Mouse (Mus musculus) forebrain, postnatal 0 days (tissue): ENCODE data around the gene Ttc24. TPM values are rescaled to one million over a fixed set of nuclear protein-coding genes. Genes with fewer than 3 reads are reported as not detected.

Experiments
- ATAC-seq: fragments of 200-750 bp; cut with Nextera tagmentation; 2 replicates; pipeline ENCODE4 v1.8.0; 2017; ENCODE audit warnings: mild to moderate bottlenecking, moderate library complexity
- DNase-seq: peaks from one replicate; pipeline ENCODE4 v3.0.0-alpha.2; 2015
- H3K27ac ChIP-seq: fragments of 300-500 bp; sonication (generic); 2 replicates; pipeline ENCODE4 v1.5.1; 2014; ENCODE audit warnings: low read depth, mild to moderate bottlenecking, antibody characterized with exemption, low read length, moderate library complexity, mixed read lengths
- H3K27me3 ChIP-seq: fragments of 300-500 bp; sonication (generic); 2 replicates; pipeline ENCODE4 v1.6.1; 2014; ENCODE audit warnings: mild to moderate bottlenecking, low read length, mixed read lengths; ENCODE audit not compliant: insufficient read depth
- H3K36me3 ChIP-seq: fragments of 300-500 bp; sonication (generic); 2 replicates; pipeline ENCODE4 v1.6.1; 2014; ENCODE audit warnings: mild to moderate bottlenecking, moderate library complexity; ENCODE audit not compliant: insufficient read depth
- H3K4me1 ChIP-seq: fragments of 300-500 bp; sonication (generic); 2 replicates; pipeline ENCODE4 v1.6.1; 2014; ENCODE audit warnings: antibody characterized with exemption; ENCODE audit not compliant: insufficient read depth
- H3K4me2 ChIP-seq: fragments of 300-500 bp; sonication (generic); 2 replicates; pipeline ENCODE4 v1.6.1; 2014; ENCODE audit warnings: low read depth, mild to moderate bottlenecking, moderate library complexity
- H3K4me3 ChIP-seq: fragments of 300-500 bp; sonication (generic); 2 replicates; pipeline ENCODE4 v1.5.1; 2014; ENCODE audit warnings: low read depth, low read length, mixed read lengths
- H3K9ac ChIP-seq: fragments of 300-500 bp; sonication (generic); 2 replicates; pipeline ENCODE4 v1.6.1; 2014; ENCODE audit warnings: mild to moderate bottlenecking
- H3K9me3 ChIP-seq: fragments of 300-500 bp; sonication (generic); 2 replicates; pipeline ENCODE4 v1.6.1; 2016; ENCODE audit warnings: low read length
- CTCF ChIP-seq: sonication (generic); IDR thresholded peaks from 2 replicates; pipeline ENCODE4 v1.5.1; 2016; ENCODE audit warnings: antibody characterized with exemption, control low read depth, low read depth
- WGBS: fragments of 180-500 bp; shearing (Covaris S2); extraction: QIAGEN DNeasy Blood & Tissue Kit; methylation state at CpG from one replicate; pipeline ENCODE4 v1.1.7; 2014; 5-methylcytosine and 5-hydroxymethylcytosine counted together
- polyA plus RNA-seq: library from polyadenylated mRNA; unstranded; fragments of >200 nt; fragmentation: Nextera tagmentation; extraction: Ambion mirVana; gene quantifications from 2 replicates; pipeline ENCODE4 v1.2.1, GENCODE M21; 2015
- total RNA-seq: library from RNA; depleted of rRNA; stranded (reverse); fragments of >200 nt; gene quantifications from 2 replicates; pipeline ENCODE4 v1.2.3, GENCODE M21; 2014

Ttc24 gene
- total and polyA plus RNA-seq, 2 experiments from 2014 or later = 0.05 TPM; not detected in 1

DNA sequence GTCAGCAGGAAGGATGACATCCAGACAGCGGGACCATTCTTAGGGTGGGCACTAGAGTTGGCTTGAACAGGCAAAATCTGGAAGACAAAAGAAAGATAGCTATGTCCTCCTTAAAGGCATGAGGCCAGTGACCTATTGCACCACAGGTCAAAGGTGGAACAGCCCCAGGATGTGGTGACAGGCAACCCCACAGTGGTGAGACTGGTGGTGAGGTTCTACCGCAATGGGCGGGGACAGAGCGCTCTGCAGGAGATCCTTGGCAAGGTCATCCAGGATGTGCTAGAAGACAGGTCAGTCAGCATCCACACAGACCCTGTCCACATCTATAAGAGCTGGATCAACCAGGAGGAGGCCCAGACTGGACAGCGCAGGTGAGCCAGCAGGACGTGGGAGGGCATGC, 31.0 kb upstream of the Ttc24 start:
- ATAC-seq (no peak), DNase-seq (no peak)
- no peak overlapping the region for H3K4me2 ChIP-seq
- H3K9me3 ChIP-seq = no peaks in the 10 kb centered on the region
- no peak for TF ChIP-seq CTCF
- H3K27me3 ChIP-seq = no peaks in the 10 kb centered on the region
- H3K9ac ChIP-seq = no peak overlapping the region
- H3K4me1 ChIP-seq = no peaks in the 10 kb centered on the region
- 96% methylated on average over 6 of the region's 6 CpGs for WGBS
- no peak overlapping the region for H3K4me3 ChIP-seq
- H3K27ac ChIP-seq = no peak overlapping the region
- H3K36me3 ChIP-seq = no peaks in the 10 kb centered on the region

DNA sequence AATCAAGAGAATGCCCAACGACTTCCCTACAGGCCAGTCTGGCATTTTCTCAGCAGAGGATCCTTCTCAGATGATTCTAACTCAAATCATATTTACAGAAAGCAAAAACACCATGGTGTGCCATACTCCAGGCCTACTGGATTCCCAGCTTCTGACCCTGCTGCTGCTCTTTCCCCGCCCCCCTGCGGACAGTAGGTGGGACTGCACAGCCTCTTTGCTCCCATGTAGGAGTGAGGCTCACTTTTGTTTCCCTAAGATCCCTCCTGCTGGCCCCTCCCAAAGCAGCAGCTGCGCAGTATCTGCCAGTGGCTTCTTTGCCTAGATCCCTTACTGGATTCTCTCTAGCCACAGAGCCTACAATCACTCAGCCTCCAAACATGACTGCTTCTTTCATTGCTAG, 28.0 kb upstream of the Ttc24 start:
- Histone ChIP-seq H3K9me3 (no peaks in the 10 kb centered on the region), H3K4me3 (no peak overlapping the region), H3K9ac (no peak overlapping the region), H3K27ac (no peak overlapping the region), H3K4me2 (no peak overlapping the region), H3K27me3 (no peaks in the 10 kb centered on the region), H3K4me1 (no peaks in the 10 kb centered on the region), H3K36me3 (no peaks in the 10 kb centered on the region)
- ATAC-seq (no peak), DNase-seq (no peak)
- no peak for TF ChIP-seq CTCF
- WGBS = 86% methylated on average over 4 of the region's 4 CpGs

- no peak for DNase-seq
- no peak for TF ChIP-seq CTCF
- Histone ChIP-seq H3K27me3 (no peaks in the 10 kb centered on the region), H3K4me3 (no peak overlapping the region), H3K27ac (no peak overlapping the region), H3K4me2 (no peak overlapping the region), H3K9me3 (no peaks in the 10 kb centered on the region), H3K9ac (no peak overlapping the region), H3K4me1 (no peaks in the 10 kb centered on the region), H3K36me3 (no peaks in the 10 kb centered on the region)
- 89% methylated on average over 6 of the region's 6 CpGs for WGBS
- no peak for ATAC-seq
These were observed 24.5 kb upstream of the Ttc24 start for GRCm38 (mm10) chr3:88102611-88103010.

- no peak for DNase-seq
- no peaks in the 10 kb centered on the region for H3K9me3 ChIP-seq
- no peaks in the 10 kb centered on the region for H3K36me3 ChIP-seq
- H3K27me3 ChIP-seq = no peaks in the 10 kb centered on the region
- no peak for ATAC-seq
- 92% methylated on average over 6 of the region's 6 CpGs for WGBS
- H3K4me1 ChIP-seq = no peaks in the 10 kb centered on the region
- no peak overlapping the region for H3K9ac ChIP-seq
- H3K4me2 ChIP-seq = no peak overlapping the region
- no peak overlapping the region for H3K27ac ChIP-seq
- no peak overlapping the region for H3K4me3 ChIP-seq
- no peak for TF ChIP-seq CTCF
These were observed 24.1 kb upstream of the Ttc24 start for GRCm38 (mm10) chr3:88102196-88102595.

DNA sequence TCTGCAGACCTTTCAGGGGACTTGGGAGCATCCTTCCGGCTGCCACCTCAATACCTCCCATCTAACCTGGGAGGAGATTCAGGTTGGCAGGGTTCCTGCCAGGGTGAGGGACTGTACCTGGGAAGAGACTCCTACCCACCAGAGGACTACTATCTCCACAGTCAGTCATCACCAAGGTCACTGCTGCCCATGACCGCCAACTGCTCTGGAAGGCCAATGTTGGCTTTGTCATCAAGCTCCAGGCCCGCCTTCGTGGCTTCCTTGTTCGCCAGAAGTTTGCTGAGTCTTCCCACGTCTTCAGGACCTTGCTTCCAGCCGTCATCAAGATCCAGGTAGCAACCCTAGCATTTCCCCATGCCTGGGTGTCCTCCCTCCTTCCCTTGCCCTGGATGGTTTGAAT, 23.6 kb upstream of the Ttc24 start:
- WGBS = 93% methylated on average over 7 of the region's 7 CpGs
- Histone ChIP-seq H3K36me3 (no peaks in the 10 kb centered on the region), H3K9me3 (no peaks in the 10 kb centered on the region), H3K27me3 (no peaks in the 10 kb centered on the region), H3K27ac (no peak overlapping the region), H3K4me1 (no peaks in the 10 kb centered on the region), H3K4me3 (no peak overlapping the region), H3K9ac (no peak overlapping the region), H3K4me2 (no peak overlapping the region)
- TF ChIP-seq CTCF = no peak
- no peak for ATAC-seq
- no peak for DNase-seq

GRCm38 (mm10) chr3:88100251-88100650, 22.1 kb upstream of the Ttc24 start:
- no peaks in the 10 kb centered on the region for H3K9me3 ChIP-seq
- H3K27ac ChIP-seq = no peak overlapping the region
- 54% methylated on average over 3 of the region's 3 CpGs for WGBS
- H3K9ac ChIP-seq = no peak overlapping the region
- H3K4me3 ChIP-seq = no peak overlapping the region
- TF ChIP-seq CTCF = no peak
- DNase-seq = no peak
- no peaks in the 10 kb centered on the region for H3K27me3 ChIP-seq
- no peaks in the 10 kb centered on the region for H3K36me3 ChIP-seq
- H3K4me1 ChIP-seq = no peaks in the 10 kb centered on the region
- ATAC-seq = no peak
- no peak overlapping the region for H3K4me2 ChIP-seq

DNA sequence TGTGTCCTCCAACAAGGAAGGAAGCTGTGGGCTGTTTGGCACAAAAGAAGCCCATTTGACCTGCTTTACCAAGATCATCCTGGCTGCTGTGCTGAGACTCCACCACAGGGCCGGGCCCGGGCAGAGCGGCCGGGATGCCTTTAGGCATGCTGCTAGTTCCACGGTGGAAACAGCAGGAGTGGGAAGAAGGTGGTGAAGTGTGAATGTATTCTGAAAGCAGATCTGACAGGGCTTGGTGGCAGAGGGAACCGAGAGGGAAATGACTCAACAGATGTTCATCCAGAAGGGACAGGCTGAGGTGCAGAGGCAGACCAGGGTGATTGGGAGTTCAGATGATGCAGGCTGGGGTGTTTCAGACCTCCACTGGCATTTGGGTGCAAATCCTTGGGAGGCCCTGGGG, 19.6 kb upstream of the Ttc24 start:
- Histone ChIP-seq H3K9me3 (no peaks in the 10 kb centered on the region), H3K27ac (no peak overlapping the region), H3K4me2 (no peak overlapping the region), H3K36me3 (no peaks in the 10 kb centered on the region), H3K4me1 (no peaks in the 10 kb centered on the region), H3K27me3 (no peaks in the 10 kb centered on the region), H3K9ac (no peak overlapping the region), H3K4me3 (no peak overlapping the region)
- ATAC-seq (no peak), DNase-seq (no peak)
- WGBS = 90% methylated on average over 6 of the region's 6 CpGs
- no peak for TF ChIP-seq CTCF

DNA sequence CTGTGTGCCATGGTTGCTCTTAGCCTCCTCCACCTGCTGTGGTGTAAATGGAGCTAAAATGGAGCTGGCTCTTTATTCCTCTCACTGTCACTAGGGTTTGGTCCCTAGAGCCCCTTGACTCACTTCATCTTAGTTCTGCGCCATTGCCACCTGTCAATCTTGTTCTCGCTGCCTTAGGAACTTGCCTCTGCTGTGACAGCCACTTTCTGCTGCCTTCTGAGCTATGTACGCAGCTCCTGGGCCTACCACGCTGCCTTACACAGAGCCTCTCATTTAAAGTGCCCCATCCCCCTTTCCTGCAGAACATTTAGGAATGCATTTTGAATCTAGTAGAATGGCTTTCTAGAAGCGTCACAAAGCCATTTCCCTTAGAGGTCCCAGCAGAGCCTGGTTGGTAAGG, 16.0 kb upstream of the Ttc24 start:
- no peak overlapping the region for H3K9ac ChIP-seq
- 76% methylated on average over 5 of the region's 5 CpGs for WGBS
- peak; percentile 89 for ATAC-seq
- no peaks in the 10 kb centered on the region for H3K4me1 ChIP-seq
- H3K4me3 ChIP-seq = no peak overlapping the region
- H3K27ac ChIP-seq = peak overlapping the region; percentile 66
- H3K4me2 ChIP-seq = no peak overlapping the region
- H3K27me3 ChIP-seq = no peaks in the 10 kb centered on the region
- H3K9me3 ChIP-seq = no peaks in the 10 kb centered on the region
- TF ChIP-seq CTCF = no peak
- peak; percentile 27 for DNase-seq
- H3K36me3 ChIP-seq = no peaks in the 10 kb centered on the region
